Comparison of ENCODE assay signal across 23 mouse cellular contexts in the genomic region with DNA sequence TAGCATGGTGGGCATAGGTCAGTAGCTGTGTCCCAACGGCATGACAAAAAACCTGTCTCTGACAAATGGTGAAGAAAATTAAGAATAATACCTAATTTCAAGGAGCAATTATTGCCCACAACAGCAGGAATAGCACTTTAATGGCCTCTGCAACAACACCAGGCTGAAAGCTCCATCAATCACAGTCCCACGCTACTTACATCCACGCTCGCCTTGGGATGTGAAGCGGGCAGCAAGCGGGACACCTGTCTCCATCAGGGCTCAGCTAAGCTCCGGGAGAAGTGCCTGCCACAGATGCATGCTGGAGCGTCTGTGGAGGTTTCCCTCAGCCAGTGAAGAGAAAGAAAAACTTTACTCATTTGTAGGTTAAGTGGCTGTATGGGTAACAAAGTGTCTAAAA.
"Had no signal": no experiment of that assay in that cellular context is flagged by ENCODE, and none has a peak within 500 bp of the region (broad histone marks: within the 10 kb centered on the region; RNA-seq: fewer than 3 reads in every experiment).

No protein-coding gene starts in this region.

- H3K9me3 ChIP-seq: limb, embryonic 10.5 days; limb, embryonic 13.5 days; liver, embryonic 12.5 days; liver, embryonic 15.5 days; lung, embryonic 15.5 days; midbrain, embryonic 12.5 days; midbrain, embryonic 15.5 days; neural tube, embryonic 12.5 days; stomach, embryonic 15.5 days had no signal

- H3K27ac ChIP-seq: limb, embryonic 10.5 days; limb, embryonic 13.5 days; liver, embryonic 12.5 days; liver, embryonic 15.5 days; lung, embryonic 15.5 days; midbrain, embryonic 12.5 days; midbrain, embryonic 15.5 days; neural tube, embryonic 12.5 days; stomach, embryonic 15.5 days had no signal

- H3K4me2 ChIP-seq: limb, embryonic 13.5 days; liver, embryonic 12.5 days; liver, embryonic 15.5 days; lung, embryonic 15.5 days; midbrain, embryonic 12.5 days; midbrain, embryonic 15.5 days; neural tube, embryonic 12.5 days; stomach, embryonic 15.5 days had no signal

- DNase-seq: kidney, adult 11 months; kidney, adult 8-10 months; kidney, postnatal 14 days; kidney, postnatal 4 days; liver; lung, adult 18-20 months; lung, postnatal 10 days; lung, postnatal 36 days; retina, postnatal 1 day; right cerebral cortex, postnatal 25 days; spleen, adult 18-20 months; thymus, postnatal 25 days had no signal

- H3K4me3 ChIP-seq: limb, embryonic 10.5 days; limb, embryonic 13.5 days; liver, embryonic 12.5 days; liver, embryonic 15.5 days; lung, embryonic 15.5 days; megakaryocyte, embryonic 14.5 days; midbrain, embryonic 12.5 days; midbrain, embryonic 15.5 days; myocyte; neural tube, embryonic 12.5 days; stomach, embryonic 15.5 days had no signal

- H3K4me1 ChIP-seq: limb, embryonic 13.5 days; liver, embryonic 12.5 days; liver, embryonic 15.5 days; lung, embryonic 15.5 days; megakaryocyte, embryonic 14.5 days; stomach, embryonic 15.5 days had no signal

- H3K9ac ChIP-seq: limb, embryonic 13.5 days; liver, embryonic 12.5 days; liver, embryonic 15.5 days; lung, embryonic 15.5 days; midbrain, embryonic 12.5 days; midbrain, embryonic 15.5 days; neural tube, embryonic 12.5 days; stomach, embryonic 15.5 days had no signal

- H3K27me3 ChIP-seq: limb, embryonic 13.5 days; liver, embryonic 12.5 days; liver, embryonic 15.5 days; lung, embryonic 15.5 days; megakaryocyte, embryonic 14.5 days; midbrain, embryonic 12.5 days; midbrain, embryonic 15.5 days; neural tube, embryonic 12.5 days; stomach, embryonic 15.5 days had no signal

- ATAC-seq: liver, embryonic 12.5 days; midbrain, embryonic 15.5 days had no signal

- H3K36me3 ChIP-seq: limb, embryonic 10.5 days; limb, embryonic 13.5 days; liver, embryonic 15.5 days; lung, embryonic 15.5 days; midbrain, embryonic 12.5 days; midbrain, embryonic 15.5 days; neural tube, embryonic 12.5 days; stomach, embryonic 15.5 days had no signal
